Mouse (Mus musculus) hematopoietic stem cell, adult 5-6 weeks (primary cell): ENCODE results near the gene Ttll6. TPM values are rescaled to one million over a fixed set of nuclear protein-coding genes. Genes with fewer than 3 reads are reported as not detected.

Experiments
- ATAC-seq, 2 experiments: fragments of 125-278 bp in 1 of 2; replicated peaks in 1 of 2; 2 replicates each; pipeline ENCODE4 v1.8.0; 2016 to 2017; ENCODE audit warnings: inconsistent platforms in 2 of 2, mild to moderate bottlenecking in 2 of 2, moderate number of reproducible peaks in 2 of 2, low read depth in 1 of 2, moderate TSS enrichment in 1 of 2; ENCODE audit not compliant: low FRiP score in 2 of 2, poor library complexity in 2 of 2, severe bottlenecking in 2 of 2, insufficient read depth in 1 of 2, low TSS enrichment in 1 of 2
- total RNA-seq: library from RNA; stranded (forward); fragments of 172-1452, 232-1000 nt; gene quantifications from 2 replicates; pipeline ENCODE4 v1.2.3, GENCODE M21; 2017

Ttll6 gene
- total RNA-seq, 1 experiment from 2014 or later, result not detected

GRCm38 (mm10) chr11:96143766-96144165 is 10.2 kb downstream of the Ttll6 start:
- no peak for ATAC-seq

DNA sequence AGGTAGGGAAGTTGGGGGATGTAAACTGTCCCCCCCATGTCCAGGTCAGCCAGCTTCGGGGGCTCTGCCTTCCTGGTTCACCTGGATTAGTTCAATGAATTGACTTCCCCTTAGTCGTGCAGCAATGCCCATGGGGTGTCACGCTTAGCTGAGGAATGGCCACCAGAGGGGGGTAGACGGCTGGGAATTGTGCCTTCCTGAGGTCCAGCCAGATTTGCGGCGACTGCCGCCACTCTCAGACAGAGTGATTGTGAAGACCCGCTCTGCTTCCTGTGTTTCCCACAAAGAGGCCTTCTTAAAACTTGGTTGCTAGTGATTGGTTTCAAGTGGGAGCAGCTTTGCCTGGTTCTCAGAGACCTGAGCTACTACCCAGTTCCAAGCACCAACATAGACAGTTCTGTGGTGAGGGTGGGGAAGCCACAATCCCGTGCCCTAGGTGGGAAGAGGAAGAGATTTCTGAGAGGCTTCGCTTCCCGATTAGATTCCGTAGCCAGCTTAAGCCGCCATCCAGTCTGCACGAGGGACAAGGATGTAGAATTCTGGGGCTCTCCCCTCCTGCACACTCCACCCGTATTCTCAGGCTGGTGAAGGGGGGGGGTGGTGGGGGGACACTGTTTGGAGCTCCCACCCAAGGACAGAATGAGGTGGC is 12.2 kb downstream of the Ttll6 start:
- peak; percentile 64 to 78; a peak in 3 of 4 replicates for ATAC-seq

DNA sequence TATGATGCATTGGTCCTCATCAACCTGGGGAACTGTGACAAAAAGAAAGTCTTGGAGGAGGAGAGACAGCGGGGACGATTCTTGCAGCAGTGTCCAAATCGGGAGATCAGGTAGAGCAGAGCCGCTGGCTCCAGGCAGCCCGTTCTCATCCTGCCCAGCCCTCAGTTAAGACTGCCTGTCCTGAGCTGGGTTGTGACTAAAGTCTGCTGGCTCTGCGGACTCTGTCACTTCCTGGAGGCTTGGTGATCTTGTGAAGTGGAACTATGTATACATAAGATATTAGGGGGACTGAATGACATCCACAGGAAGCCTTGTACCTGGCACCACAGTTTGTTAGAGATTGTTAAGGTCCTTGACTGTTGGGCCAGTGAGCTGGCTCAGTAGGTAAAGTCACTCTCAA is 13.9 kb downstream of the Ttll6 start:
- ATAC-seq, result no peak

DNA sequence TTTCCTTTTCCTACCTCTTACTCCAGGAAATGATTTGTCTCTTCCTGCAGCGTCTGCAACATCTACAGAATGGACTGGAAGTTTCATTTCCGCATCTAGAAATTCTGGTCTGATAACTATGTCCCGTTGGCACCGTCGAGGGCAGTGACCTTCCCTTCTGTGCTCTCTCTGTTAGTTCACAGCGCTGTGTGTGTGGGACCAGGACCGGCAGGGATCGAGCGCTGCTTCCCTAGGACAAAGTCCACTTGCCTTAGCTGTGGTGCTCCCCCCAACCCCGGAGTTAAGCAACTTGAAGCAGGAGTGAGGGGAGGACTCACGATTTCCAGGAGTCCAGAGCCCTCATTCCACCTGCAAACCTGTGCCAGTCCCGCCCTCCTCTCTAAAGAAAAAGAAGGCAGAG is 31.2 kb downstream of the Ttll6 start:
- ATAC-seq, result no peak

- ATAC-seq, result no peak
These were observed 34.5 kb downstream of the Ttll6 start for GRCm38 (mm10) chr11:96168125-96168524.

GRCm38 (mm10) chr11:96169016-96169415 is 35.4 kb downstream of the Ttll6 start:
- ATAC-seq, result no peak

DNA sequence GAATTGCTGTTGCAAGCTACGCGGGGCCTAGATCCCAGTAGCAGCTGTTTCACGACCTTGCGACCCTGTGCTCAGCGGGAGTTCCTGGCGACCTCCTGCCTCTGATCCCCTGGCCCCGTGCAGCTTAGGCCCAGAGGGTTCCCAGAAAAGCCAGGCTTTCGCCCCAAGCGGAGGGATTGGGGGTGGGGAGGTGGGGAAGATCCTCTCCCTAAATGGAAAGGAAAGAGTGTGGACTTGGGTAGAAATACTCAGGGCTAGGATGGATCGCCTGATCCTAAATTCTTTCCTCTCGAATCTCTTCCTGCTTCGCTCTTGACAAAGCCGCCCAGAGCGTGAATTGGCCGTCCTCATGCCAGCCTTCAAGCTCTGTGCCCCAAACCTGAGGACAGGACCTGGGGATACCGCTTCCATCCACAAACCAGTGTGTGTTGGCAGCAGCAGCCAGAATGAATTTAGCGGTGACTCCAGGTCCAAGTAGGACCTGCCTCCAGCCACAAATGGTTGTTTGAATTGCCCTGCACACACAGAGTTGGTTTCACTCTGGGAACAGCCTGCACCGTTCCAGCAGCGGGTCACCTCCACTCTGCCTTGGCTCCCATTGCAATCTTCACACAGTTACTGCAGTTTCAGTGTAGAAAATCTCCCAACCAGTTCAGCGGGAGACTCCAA is 37.3 kb downstream of the Ttll6 start:
- ATAC-seq, result no peak

GRCm38 (mm10) chr11:96171601-96172000 is 38.0 kb downstream of the Ttll6 start:
- ATAC-seq, result no peak

DNA sequence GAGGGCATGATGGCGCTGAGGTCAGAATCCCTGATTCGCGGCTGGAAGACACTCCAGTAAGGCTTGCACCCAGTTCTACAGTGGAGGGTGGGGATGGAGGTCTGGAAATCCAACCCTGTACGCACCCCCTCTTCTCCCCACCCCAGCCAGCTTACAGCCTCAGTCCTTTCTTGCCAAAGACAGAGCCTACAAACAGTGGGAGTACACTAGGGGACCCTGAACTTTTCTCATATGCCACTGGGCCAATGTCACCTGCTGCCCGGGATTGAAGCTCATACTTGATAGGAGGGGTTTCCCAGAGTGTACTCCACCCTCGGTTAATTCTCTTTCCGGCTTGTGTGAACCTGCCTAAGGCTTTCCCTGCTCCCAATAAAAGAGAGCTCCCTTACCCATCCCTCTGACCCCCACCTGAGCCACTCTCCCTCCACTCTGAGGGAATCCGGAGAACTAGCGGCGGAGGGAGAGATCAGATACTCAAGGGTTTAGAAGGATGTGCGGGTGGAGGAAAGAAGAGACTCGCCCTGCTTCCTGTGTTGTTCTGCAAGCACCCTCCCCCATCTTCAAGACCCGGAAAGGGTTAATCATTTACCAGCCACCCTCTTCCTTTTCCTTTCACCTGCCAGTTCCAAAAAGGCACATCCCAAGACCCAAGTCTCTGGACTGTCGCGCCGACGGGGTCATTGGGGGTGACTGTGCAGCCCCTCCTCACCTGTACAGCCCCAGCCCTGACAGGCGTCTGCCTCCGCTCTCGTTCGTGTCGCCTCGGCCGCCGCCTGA is 39.1 kb downstream of the Ttll6 start:
- no peak for ATAC-seq

DNA sequence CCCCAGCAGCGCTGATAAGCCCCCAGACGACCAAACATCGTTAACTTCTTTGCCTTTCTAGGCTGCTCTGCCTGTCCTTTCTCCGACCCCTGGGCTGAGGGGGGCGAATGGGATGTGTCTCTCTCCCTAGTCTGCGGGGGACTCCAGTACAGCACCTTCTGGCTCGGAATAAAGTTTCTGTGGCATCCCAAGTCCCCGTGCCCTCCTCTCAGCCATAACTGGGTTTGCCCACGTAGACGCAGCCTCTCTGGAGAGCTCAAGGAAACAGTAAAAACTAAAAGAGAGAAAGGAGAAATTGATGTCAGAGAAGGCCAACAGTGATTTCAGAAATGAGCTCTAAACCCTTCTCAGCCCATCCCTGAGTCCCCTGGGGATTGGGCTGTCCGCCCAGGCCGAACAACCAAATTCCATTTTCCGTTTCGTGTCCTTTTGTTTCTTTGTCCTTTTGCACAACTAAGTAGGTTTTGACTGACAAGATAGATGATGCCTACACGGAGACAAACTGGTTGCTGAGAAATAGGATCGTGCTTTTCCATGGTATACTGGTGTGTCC is 39.8 kb downstream of the Ttll6 start:
- no peak for ATAC-seq

GRCm38 (mm10) chr11:96174881-96175280 is 41.3 kb downstream of the Ttll6 start:
- ATAC-seq, result no peak

GRCm38 (mm10) chr11:96175511-96175910 is 41.9 kb downstream of the Ttll6 start:
- ATAC-seq, result no peak

- ATAC-seq, result no peak
These were observed 42.5 kb downstream of the Ttll6 start for GRCm38 (mm10) chr11:96175951-96176530.

DNA sequence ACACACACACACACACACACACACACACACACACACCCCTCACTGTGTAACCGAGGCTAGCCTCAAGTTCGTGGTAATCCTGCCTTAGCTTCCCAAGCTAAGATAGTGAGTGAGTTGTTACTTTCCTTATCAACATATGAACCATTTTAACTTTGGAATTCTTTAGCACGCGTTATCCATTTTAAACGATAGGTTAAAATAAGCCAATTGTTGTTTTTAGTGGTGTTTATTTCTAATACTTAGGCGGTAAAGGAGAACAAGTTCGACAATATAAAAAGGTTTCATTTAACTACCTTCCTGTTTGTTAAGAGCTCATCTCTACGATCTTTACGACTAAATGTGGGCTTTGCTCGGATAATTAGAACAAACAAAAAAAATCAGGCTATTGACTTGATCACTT is 43.3 kb downstream of the Ttll6 start:
- ATAC-seq, result no peak

- no peak for ATAC-seq
These were observed 44.1 kb downstream of the Ttll6 start for GRCm38 (mm10) chr11:96177546-96178174.

- ATAC-seq, result no peak
These were observed 44.8 kb downstream of the Ttll6 start for GRCm38 (mm10) chr11:96178356-96178755.

- ATAC-seq, result no peak
These were observed 45.4 kb downstream of the Ttll6 start for GRCm38 (mm10) chr11:96178911-96179503.
